Mouse (Mus musculus) forebrain, embryonic 11.5 days (tissue): ENCODE results near the gene Polr2j. TPM values are rescaled to one million over a fixed set of nuclear protein-coding genes. Genes with fewer than 3 reads are reported as not detected.

Experiments used
- ATAC-seq: fragments of 200-750 bp; cut with Nextera tagmentation; replicated peaks from 2 replicates; pipeline ENCODE4 v1.8.0; 2017; ENCODE audit warnings: moderate TSS enrichment; ENCODE audit not compliant: low FRiP score
- DNase-seq: peaks from one replicate; pipeline ENCODE4 v3.0.0-alpha.2; 2017; ENCODE audit warnings: low spot score
- H3K27ac ChIP-seq: fragments of 300-500 bp; sonication (generic); 2 replicates; pipeline ENCODE4 v1.5.1; 2014; ENCODE audit warnings: low read depth, low read length
- H3K27me3 ChIP-seq: fragments of 300-500 bp; sonication (generic); 2 replicates; pipeline ENCODE4 v1.6.1; 2014; ENCODE audit warnings: mild to moderate bottlenecking, low read length, mixed read lengths; ENCODE audit not compliant: control insufficient read depth, insufficient read depth
- H3K36me3 ChIP-seq: fragments of 300-500 bp; sonication (generic); 2 replicates; pipeline ENCODE4 v1.6.1; 2014; ENCODE audit warnings: mild to moderate bottlenecking, low read length, moderate library complexity, mixed read lengths; ENCODE audit not compliant: control insufficient read depth, insufficient read depth
- H3K4me1 ChIP-seq: fragments of 300-500 bp; sonication (generic); replicated peaks from 2 replicates; pipeline ENCODE4 v1.6.1; 2014; ENCODE audit warnings: low read length, mixed read lengths; ENCODE audit not compliant: control insufficient read depth, insufficient read depth
- H3K4me2 ChIP-seq: fragments of 300-500 bp; sonication (generic); 2 replicates; pipeline ENCODE4 v1.6.1; 2014; ENCODE audit warnings: low read depth, mild to moderate bottlenecking, low read length, moderate library complexity, mixed read lengths; ENCODE audit not compliant: severe bottlenecking
- H3K4me3 ChIP-seq: fragments of 300-500 bp; sonication (generic); 2 replicates; pipeline ENCODE4 v1.5.1; 2014; ENCODE audit warnings: low read depth, low read length
- H3K9ac ChIP-seq: fragments of 300-500 bp; sonication (generic); 2 replicates; pipeline ENCODE4 v1.6.1; 2014; ENCODE audit warnings: low read length
- H3K9me3 ChIP-seq: fragments of 300-500 bp; sonication (generic); 2 replicates; pipeline ENCODE4 v1.6.1; 2016; ENCODE audit warnings: low read length, mixed read lengths; ENCODE audit not compliant: control insufficient read depth
- WGBS: fragments of 180-500 bp; shearing (Covaris S2); extraction: QIAGEN DNeasy Blood & Tissue Kit; methylation state at CpG from one replicate; pipeline ENCODE4 v1.1.7; 2014; 5-methylcytosine and 5-hydroxymethylcytosine counted together
- polyA plus RNA-seq: library from polyadenylated mRNA; unstranded; fragments of >200 nt; fragmentation: Nextera tagmentation; extraction: Ambion mirVana; gene quantifications from 2 replicates; pipeline ENCODE4 v1.2.1, GENCODE M21; 2014

Gene Polr2j
- polyA plus RNA-seq, 1 experiment from 2014 or later = 253 TPM

DNA sequence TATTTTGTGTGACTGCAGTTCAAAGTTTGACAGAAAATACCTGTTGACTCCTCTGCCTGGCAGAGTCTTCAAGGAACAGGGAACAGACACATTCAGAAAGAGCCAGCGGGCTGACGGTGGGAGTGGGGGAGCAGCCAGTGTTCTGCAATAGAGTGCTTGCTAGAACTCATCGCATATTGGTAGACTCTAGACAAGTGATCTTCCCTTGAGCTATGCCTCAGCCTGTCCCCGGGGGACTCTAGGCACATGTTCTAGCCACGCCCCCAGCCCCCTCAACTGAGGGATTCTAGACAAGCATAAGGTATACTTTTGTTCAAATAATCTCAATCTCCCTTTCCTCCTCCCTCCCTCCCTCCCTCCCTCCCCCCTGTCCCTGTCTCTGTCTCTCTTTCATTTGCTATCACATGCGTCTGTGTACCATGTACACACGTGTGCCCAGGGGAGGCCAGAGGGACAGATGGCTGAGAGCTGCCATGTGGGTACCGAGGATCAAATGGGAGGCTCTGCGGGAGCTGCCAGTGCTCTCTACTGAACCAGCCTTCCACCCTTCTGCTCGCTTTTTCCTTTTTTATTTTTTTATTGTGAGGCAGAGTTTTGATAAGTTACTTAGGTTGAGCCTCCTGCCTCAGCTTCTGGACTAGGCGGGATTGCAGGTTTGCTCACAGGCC is 47.5 kb downstream of the Polr2j start:
- no peak for DNase-seq
- H3K27ac ChIP-seq = no peak overlapping the region
- no peaks in the 10 kb centered on the region for H3K4me1 ChIP-seq
- ATAC-seq = no peak
- no peak overlapping the region for H3K9ac ChIP-seq
- no peak overlapping the region for H3K4me3 ChIP-seq
- H3K4me2 ChIP-seq = no peak overlapping the region
- 82% methylated on average over 11 of the region's 11 CpGs for WGBS
- peaks cover 2% of the 10 kb centered on the region; the same call in 1 of the 2 replicates for H3K9me3 ChIP-seq
- no peaks in the 10 kb centered on the region for H3K36me3 ChIP-seq
- H3K27me3 ChIP-seq = no peaks in the 10 kb centered on the region

DNA sequence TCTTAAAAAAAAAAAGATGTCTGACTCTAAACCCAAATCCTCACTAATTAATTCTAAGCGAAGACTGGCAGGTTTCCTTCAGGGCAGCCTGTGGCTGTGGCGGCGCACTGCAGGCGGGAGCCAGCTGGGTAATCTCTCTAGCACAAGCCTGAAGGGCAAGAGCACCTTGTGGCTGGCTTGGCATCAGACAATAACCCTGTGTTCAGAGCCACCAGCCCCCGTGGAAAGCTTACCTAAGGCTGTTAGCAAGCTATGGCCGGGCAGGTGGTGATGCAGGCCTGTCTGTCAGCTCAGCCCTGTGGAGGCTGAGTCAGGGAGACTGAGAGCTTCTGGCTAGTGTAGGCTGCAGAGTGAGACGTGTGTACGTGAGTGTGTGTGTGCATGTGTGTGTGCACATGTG is 48.8 kb downstream of the Polr2j start:
- Histone ChIP-seq H3K9me3 (peaks cover 2% of the 10 kb centered on the region; the same call in 1 of the 2 replicates), H3K4me2 (no peak overlapping the region), H3K4me3 (no peak overlapping the region), H3K4me1 (peaks cover 2% of the 10 kb centered on the region; the same call in 1 of the 2 replicates), H3K9ac (no peak overlapping the region), H3K36me3 (no peaks in the 10 kb centered on the region), H3K27ac (no peak overlapping the region), H3K27me3 (no peaks in the 10 kb centered on the region)
- WGBS = 80% methylated on average over 8 of the region's 8 CpGs
- no peak for DNase-seq
- ATAC-seq = no peak

DNA sequence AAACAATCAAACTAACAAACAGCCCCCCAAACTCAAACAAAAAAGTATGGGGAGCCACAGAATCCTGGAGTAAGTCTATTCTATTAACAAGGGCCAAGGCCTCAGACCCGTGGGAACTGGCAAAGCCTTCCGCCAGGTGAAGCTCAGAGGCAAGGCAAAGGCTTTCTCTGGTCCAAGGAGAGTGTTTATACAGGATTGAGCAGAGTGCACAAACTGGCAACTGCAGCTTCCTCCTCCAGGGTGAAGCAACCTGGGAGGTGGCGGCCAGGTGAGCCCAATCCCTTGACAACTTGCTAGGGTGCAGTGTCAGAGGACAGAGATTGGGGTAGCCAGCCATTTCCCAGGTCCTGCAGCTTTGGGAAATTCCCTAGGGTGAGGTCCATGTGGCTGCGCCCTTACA is 50.9 kb downstream of the Polr2j start:
- H3K27ac ChIP-seq = no peak overlapping the region
- DNase-seq (no peak), ATAC-seq (no peak)
- H3K9ac ChIP-seq = no peak overlapping the region
- 90% methylated on average over 4 of the region's 4 CpGs for WGBS
- no peaks in the 10 kb centered on the region for H3K27me3 ChIP-seq
- H3K4me1 ChIP-seq = peaks cover 3% of the 10 kb centered on the region; the same call in 1 of the 2 replicates
- no peak overlapping the region for H3K4me3 ChIP-seq
- H3K4me2 ChIP-seq = no peak overlapping the region
- H3K36me3 ChIP-seq = no peaks in the 10 kb centered on the region
- peaks cover 2% of the 10 kb centered on the region; the same call in 1 of the 2 replicates for H3K9me3 ChIP-seq

DNA sequence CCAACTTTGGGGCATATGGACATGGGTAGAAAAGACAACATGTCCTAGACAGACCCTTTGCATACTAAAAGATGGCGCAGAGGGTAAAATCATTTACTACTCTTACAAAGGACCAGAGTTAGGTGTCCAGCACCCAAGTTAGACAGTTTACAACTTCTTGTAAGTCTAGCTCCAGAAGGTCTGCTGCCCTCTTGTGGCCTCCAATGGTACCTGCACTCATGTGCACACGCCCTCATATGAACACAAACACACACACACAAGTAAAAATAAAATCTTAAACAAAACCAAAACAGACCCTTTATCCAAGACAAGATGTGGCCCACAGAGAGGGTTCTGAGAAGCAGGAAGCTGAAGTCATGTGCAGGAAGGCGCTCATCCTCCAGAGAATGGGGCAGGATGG is 51.6 kb downstream of the Polr2j start:
- H3K27ac ChIP-seq = no peak overlapping the region
- 91% methylated on average over 3 of the region's 3 CpGs for WGBS
- peaks cover 2% of the 10 kb centered on the region; the same call in 1 of the 2 replicates for H3K9me3 ChIP-seq
- H3K4me1 ChIP-seq = peaks cover 3% of the 10 kb centered on the region; the same call in 1 of the 2 replicates
- no peak overlapping the region for H3K9ac ChIP-seq
- no peaks in the 10 kb centered on the region for H3K36me3 ChIP-seq
- DNase-seq (no peak), ATAC-seq (no peak)
- no peak overlapping the region for H3K4me3 ChIP-seq
- H3K4me2 ChIP-seq = no peak overlapping the region
- no peaks in the 10 kb centered on the region for H3K27me3 ChIP-seq

DNA sequence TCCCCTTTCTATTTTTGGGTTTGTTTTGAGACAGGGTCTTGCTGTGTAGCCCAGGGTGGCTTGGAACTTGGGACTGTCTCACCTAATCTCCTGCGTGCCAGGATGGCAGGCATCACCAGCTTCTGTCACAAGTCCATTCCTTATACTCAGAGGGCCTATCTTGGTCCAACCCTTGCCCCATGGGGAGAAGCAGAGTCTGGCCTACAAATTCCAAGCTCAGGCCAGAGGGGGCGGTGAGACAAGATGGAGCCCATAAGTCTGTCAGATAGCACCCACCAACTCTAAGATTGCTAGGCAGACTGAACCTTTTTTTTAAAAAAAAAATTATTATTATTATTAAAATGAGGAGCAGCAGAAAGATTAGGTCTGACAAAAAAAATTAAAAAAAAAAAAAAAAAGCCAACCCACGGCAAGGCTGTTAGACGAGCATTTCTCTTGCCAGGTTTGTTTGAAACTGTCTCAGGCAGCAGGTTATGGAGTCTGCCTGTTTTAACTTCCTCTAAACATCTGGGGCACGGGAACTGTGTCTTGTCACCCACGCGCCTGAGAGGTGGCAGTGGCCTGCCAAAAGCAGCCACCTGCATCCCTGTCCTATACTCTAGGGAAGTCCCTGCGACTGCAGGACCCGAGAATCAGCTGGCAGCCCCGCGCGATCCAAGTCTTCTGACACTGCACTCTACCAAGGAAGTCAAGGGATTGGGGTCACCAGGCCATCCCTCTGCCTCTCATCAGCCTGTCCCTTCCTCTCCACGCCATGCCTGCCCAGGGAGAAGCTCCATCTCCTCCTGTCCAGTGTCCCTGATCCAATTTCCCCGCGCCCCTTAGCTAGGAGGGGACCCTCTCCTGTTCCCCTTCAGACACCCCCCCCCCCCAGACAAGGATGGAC is 53.4 kb downstream of the Polr2j start:
- Histone ChIP-seq H3K4me3 (peak overlapping the region; percentile 55), H3K27me3 (no peaks in the 10 kb centered on the region), H3K36me3 (no peaks in the 10 kb centered on the region), H3K9me3 (peaks cover 2% of the 10 kb centered on the region; the same call in 1 of the 2 replicates), H3K4me2 (peak overlapping the region; percentile 92), H3K27ac (no peak overlapping the region), H3K4me1 (peaks cover 3% of the 10 kb centered on the region; the same call in 1 of the 2 replicates), H3K9ac (peak overlapping the region; percentile 68)
- ATAC-seq (peak; percentile 35; the same call in 1 of the 2 replicates), DNase-seq (no peak)
- 15% methylated on average over 15 of the region's 15 CpGs for WGBS

DNA sequence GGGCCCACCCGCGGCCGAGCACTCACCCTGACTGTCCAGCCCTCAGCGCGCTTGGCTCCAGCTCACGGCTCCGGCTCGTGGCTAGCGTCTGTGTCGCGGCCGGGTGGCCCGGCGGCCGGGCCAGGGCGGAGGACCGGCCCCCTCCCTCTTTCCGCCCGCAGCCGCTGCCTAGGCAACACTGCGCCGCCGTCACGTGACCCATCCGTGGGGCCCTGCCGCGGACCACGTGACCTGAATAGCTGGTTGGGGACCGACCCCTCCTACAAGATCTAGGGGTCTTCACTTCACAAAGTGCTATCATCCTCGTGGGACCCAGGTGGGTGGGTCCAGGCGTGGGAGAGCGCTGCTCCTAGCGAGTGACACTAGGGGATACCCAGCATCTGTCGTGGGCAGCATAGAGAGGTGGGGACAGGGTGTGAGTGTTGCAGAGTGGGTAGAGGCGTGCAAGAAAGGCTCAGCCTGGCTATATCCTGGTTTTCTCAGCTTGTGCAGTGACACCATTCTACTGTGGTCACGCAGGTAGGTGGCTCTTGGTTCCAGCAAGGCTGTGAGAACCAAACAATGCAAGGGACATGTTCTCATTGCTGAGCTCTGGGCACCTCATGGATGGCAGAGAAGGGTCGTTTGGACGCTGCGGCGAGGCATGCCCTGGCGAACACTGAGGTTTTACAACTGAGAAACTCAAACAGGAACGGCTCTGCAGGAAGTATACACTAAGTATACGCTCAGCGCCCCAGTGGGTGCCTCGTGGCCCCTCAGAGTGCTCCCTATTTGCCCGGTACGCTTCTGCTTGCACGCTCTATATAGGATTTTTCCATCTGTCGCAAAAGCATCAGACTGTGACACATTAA is 54.3 kb downstream of the Polr2j start, which contains the start of gene Orai2:
Gene Orai2, minus strand, starts transcription at position 202 of the 851 bp plus-strand sequence.
- H3K4me3 ChIP-seq = peak within 1 kb of the TSS; percentile 55
- peak within 1 kb of the TSS; percentile 92 for H3K4me2 ChIP-seq
- H3K4me1 ChIP-seq = peaks cover 3% of the 10 kb centered on the region; the same call in 1 of the 2 replicates
- no peaks in the 10 kb centered on the region for H3K27me3 ChIP-seq
- WGBS = 6% methylated on average over 43 of the region's 49 CpGs
- H3K27ac ChIP-seq = no peak within 1 kb of the TSS
- DNase-seq (peak; percentile 91), ATAC-seq (peak; percentile 92)
- peak within 1 kb of the TSS; percentile 68 for H3K9ac ChIP-seq
- no peaks in the 10 kb centered on the region for H3K36me3 ChIP-seq
- peaks cover 2% of the 10 kb centered on the region; the same call in 1 of the 2 replicates for H3K9me3 ChIP-seq

DNA sequence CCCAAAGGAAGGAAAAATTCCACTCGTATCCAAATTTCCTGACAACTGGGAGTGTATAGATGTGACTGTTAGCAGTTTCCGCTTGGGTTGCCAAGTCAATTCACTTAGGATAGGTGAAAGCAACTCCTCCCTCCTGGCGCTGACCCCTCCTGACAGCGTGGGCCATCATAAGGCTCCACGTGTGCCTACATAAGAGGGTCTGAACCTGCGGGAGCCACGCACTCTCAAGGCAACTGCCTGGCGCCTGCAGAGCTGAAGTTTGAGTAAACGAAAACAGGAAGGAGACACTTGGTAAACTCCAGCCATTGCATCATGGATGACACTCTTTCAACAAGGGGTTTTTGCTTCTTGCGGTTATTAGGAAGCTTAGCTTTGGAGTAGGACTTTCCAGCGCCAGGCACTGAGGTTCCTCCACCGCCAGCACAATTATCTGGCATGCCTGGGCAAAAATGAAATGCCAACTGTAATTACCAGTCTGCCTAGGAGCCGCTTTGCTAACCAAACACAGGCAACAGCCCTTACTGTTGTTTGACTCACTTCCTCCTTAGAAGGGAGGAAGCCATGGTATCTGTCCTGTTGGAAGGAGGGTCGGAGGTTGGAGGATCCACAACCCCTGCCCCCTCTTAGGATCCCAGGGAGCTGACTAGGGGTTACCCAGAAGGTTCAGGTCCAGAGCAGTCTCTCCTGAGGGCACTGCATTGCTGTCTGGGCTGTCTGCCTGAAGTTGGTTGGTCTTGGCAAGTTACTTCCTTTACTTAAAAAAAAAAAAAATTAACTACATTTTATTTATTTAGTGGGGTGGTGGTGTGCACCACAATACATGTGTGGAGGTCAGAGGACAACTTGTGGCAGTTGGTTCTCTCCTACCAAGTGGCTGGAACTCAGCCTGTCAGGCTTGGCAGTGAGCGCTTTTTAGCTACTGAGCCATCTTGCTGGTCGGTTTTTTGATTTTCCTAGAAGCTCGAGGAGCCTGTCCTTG is 55.2 kb downstream of the Polr2j start:
- 47% methylated on average over 17 of the region's 17 CpGs for WGBS
- ATAC-seq (no peak), DNase-seq (no peak)
- H3K27ac ChIP-seq = no peak overlapping the region
- H3K4me2 ChIP-seq = peak overlapping the region; percentile 92; the same call in 1 of the 2 replicates
- H3K4me1 ChIP-seq = peaks cover 3% of the 10 kb centered on the region; the same call in 1 of the 2 replicates
- peak overlapping the region; percentile 68 for H3K9ac ChIP-seq
- H3K4me3 ChIP-seq = peak overlapping the region; percentile 55
- H3K36me3 ChIP-seq = no peaks in the 10 kb centered on the region
- peaks cover 2% of the 10 kb centered on the region; the same call in 1 of the 2 replicates for H3K9me3 ChIP-seq
- no peaks in the 10 kb centered on the region for H3K27me3 ChIP-seq
